Mouse (Mus musculus) embryonic facial prominence, embryonic 12.5 days (tissue): ENCODE data around the gene Gm3402. TPM values are rescaled to one million over a fixed set of nuclear protein-coding genes. Genes with fewer than 3 reads are reported as not detected.
"Not testable (repeated sequence)": the region's sequence is repeated elsewhere in the genome, so short reads cannot be mapped to it uniquely, and the experiment has no call there.

Experiments used
- ATAC-seq: fragments of 200-750 bp; cut with Nextera tagmentation; 2 replicates; pipeline ENCODE4 v1.8.0; 2017; ENCODE audit not compliant: insufficient number of reproducible peaks, insufficient read depth, low FRiP score, low TSS enrichment
- H3K27ac ChIP-seq: fragments of 300-500 bp; sonication (generic); 2 replicates; pipeline ENCODE4 v1.5.1; 2016; ENCODE audit warnings: mild to moderate bottlenecking
- H3K27me3 ChIP-seq: fragments of 300-500 bp; sonication (generic); 2 replicates; pipeline ENCODE4 v1.6.1; 2016; ENCODE audit warnings: mild to moderate bottlenecking, moderate library complexity
- H3K36me3 ChIP-seq: fragments of 300-500 bp; sonication (generic); 2 replicates; pipeline ENCODE4 v1.6.1; 2016; ENCODE audit warnings: mild to moderate bottlenecking
- H3K4me1 ChIP-seq: fragments of 300-500 bp; sonication (generic); 2 replicates; pipeline ENCODE4 v1.6.1; 2016
- H3K4me2 ChIP-seq: fragments of 300-500 bp; sonication (generic); replicated peaks from 2 replicates; pipeline ENCODE4 v1.6.1; 2016; ENCODE audit warnings: mild to moderate bottlenecking, moderate library complexity
- H3K4me3 ChIP-seq: fragments of 300-500 bp; sonication (generic); 2 replicates; pipeline ENCODE4 v1.5.1; 2016; ENCODE audit warnings: mild to moderate bottlenecking
- H3K9ac ChIP-seq: fragments of 300-500 bp; sonication (generic); 2 replicates; pipeline ENCODE4 v1.6.1; 2016; ENCODE audit warnings: mild to moderate bottlenecking, moderate library complexity
- H3K9me3 ChIP-seq: fragments of 300-500 bp; sonication (generic); 2 replicates; pipeline ENCODE4 v1.6.1; 2016; ENCODE audit warnings: mild to moderate bottlenecking, moderate library complexity
- WGBS: fragments of 180-500 bp; shearing (Covaris S2); methylation state at CpG from one replicate; pipeline ENCODE4 v1.1.7; 2016; 5-methylcytosine and 5-hydroxymethylcytosine counted together
- polyA plus RNA-seq: library from polyadenylated mRNA; unstranded; fragments of >200 nt; fragmentation: Nextera tagmentation; extraction: Ambion mirVana; gene quantifications from 2 replicates; pipeline ENCODE4 v1.2.1, GENCODE M21; 2016

Gene Gm3402
- polyA plus RNA-seq, 1 experiment from 2014 or later = not detected

- not testable (repeated sequence) for H3K4me3 ChIP-seq, H3K36me3 ChIP-seq, H3K27ac ChIP-seq, H3K27me3 ChIP-seq, H3K9me3 ChIP-seq, H3K9ac ChIP-seq, ATAC-seq, H3K4me1 ChIP-seq, H3K4me2 ChIP-seq
- no CpG with 5 or more reads among the region's 3 CpGs for WGBS
Observed at GRCm38 (mm10) chr5:146555836-146556235, 41.9 kb downstream of the Gm3402 start, which contains the start of gene Gm3415. Gene Gm3415, plus strand, starts transcription at chr5:146556136.

- Histone ChIP-seq H3K36me3 (no peaks in the 10 kb centered on the region), H3K27me3 (no peaks in the 10 kb centered on the region)
Observed at GRCm38 (mm10) chr5:146564259-146564658, 50.3 kb downstream of the Gm3402 start.

More at GRCm38 (mm10) chr5:146564259-146564658, 50.3 kb downstream of the Gm3402 start:
- H3K4me2 ChIP-seq = no peak overlapping the region
- ATAC-seq = no peak
- no peaks in the 10 kb centered on the region for H3K4me1 ChIP-seq
- 85% methylated on average over 1 of the region's 1 CpGs for WGBS
- no peak overlapping the region for H3K9ac ChIP-seq
- no peak overlapping the region for H3K4me3 ChIP-seq
- H3K9me3 ChIP-seq = no peaks in the 10 kb centered on the region
- H3K27ac ChIP-seq = no peak overlapping the region

Other genes with a start within 250 kb of the Gm3402 start
- 5.4 and 5.5 TPM in 2 replicates for gene Wasf3, start 129.1 kb upstream of the Gm3402 start, polyA plus RNA-seq
- not detected in 2 replicates for gene Gm6408, start 32.2 kb upstream of the Gm3402 start, polyA plus RNA-seq
- not detected in 2 replicates for gene Gm6370, start 22.8 kb upstream of the Gm3402 start, polyA plus RNA-seq
- not detected in 2 replicates for gene 4930449I24Rik, start 11.7 kb upstream of the Gm3402 start, polyA plus RNA-seq
- gene Gm3404, start 11.7 kb downstream of the Gm3402 start, polyA plus RNA-seq = not detected in 2 replicates
- gene Gm3409, start 23.5 kb downstream of the Gm3402 start, polyA plus RNA-seq = not detected in 2 replicates
- gene Gm3415, start 42.0 kb downstream of the Gm3402 start, polyA plus RNA-seq = not detected in 2 replicates
- 0.18 TPM in 1 of 2 replicates, not detected in the other for gene Gpr12, start 71.1 kb downstream of the Gm3402 start, polyA plus RNA-seq